Mouse (Mus musculus) layer of hippocampus, adult 18-20 months (tissue): ENCODE measurements around the gene Kifap3. TPM values are rescaled to one million over a fixed set of nuclear protein-coding genes. Genes with fewer than 3 reads are reported as not detected.
"Not testable (repeated sequence)": the region's sequence is repeated elsewhere in the genome, so short reads cannot be mapped to it uniquely, and the experiment has no call there.

ENCODE experiments used
- DNase-seq, 2 experiments: peaks; one replicate each; pipeline ENCODE4 v3.0.0; 2022; ENCODE audit warnings: low spot score in 2 of 2
- long read RNA-seq: library from polyadenylated mRNA; stranded (forward); transcript quantifications from one replicate; pipeline ENCODE4 v2.0.0, GENCODE M21; 2021
- total RNA-seq, 2 experiments: library from RNA; stranded (reverse); gene quantifications; 2 replicates each; pipeline ENCODE4 v1.2.3; 2021

Kifap3 gene
- 100 to 1,000 TPM; 171 to 173 TPM for total RNA-seq
- long read RNA-seq, full-length matches to known transcripts: 222 of 298 reads
- long read RNA-seq, partial matches to known transcripts: 14 of 298 reads
- long read RNA-seq, other reads (novel, unspliced or antisense): 62 of 298 reads

DNA sequence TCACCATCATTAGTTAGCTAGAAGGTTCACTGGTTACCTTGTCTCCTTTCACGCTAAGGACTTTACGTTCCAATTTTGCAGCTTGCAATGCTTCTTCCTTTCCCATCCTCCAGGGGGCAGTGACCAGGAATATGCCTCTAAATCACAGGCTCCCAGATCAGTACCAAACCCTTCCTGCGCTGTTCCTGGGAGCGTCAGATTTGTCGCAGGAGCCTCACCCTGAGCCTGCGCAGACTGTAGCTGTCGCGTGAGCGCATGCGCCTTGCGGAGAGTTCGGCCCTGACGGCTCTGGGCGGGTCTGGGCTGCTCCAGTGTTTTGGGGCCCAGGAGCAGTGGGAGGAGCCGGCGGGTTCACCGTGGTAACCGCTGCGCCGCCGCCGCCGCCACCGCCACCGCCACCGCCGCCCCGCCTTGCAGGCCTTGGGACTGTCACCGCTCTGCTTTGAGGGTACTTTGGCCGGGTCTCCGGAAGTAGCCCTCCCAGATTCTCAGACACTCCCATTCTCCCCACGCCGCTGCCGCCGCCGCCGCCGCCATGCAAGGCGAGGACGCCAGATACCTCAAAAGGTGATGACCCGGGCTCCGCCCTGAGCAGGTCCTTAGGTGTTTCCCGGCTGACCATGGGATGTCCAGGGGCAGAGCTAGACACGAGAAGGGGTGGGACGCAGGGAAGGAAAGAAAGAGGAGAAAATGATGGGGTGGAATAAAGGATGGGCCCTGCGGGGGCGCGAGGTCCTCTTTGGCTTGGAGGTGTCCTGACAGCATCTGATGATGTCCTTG lies at the start of gene Kifap3:
Gene Kifap3 (plus strand): TSS at position 248 of the 780 bp plus-strand sequence.
- peak; percentile 99 for DNase-seq

GRCm38 (mm10) chr1:163731166-163731565 lies 48.2 kb upstream of the Kifap3 start:
- DNase-seq: not testable (repeated sequence)

DNA sequence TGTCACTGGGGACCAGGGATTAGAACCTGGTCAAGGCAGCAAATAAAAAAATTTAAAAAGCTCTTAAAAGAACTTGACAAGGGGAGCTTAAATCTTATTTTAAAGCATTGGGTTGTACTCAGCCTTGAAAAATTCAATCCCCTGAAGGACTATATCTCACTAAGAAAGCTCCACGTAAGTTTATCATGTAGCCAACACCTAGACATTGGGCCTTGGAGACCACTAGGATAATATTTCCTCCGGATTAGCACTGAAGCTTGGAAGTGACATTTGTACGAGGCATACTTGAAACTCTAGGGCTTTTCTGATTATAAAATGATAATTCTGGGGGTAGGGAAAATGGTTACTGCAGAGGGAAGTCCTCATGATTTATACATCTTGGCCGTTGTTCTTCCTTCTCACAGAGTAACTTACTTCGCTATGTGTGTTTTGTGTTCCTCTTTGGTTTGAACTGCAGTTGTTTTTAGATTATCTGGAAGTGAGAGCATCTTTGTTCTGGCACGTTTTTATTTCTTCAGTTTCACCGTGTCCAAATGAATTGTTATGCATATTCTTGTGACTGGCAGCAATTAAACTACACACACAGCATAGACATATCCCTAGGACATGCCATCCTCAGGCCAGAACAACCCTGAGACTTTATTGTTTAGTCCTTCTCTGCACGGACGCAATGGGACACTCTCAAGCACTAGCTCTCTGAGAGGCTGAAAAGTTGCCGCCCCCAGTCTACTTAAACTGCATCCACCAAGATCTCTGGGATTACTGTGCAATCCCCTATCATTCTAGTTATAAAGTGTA lies 42.7 kb upstream of the Kifap3 start:
- DNase-seq: no peak

GRCm38 (mm10) chr1:163737239-163737533 lies 42.2 kb upstream of the Kifap3 start:
- DNase-seq: no peak

DNA sequence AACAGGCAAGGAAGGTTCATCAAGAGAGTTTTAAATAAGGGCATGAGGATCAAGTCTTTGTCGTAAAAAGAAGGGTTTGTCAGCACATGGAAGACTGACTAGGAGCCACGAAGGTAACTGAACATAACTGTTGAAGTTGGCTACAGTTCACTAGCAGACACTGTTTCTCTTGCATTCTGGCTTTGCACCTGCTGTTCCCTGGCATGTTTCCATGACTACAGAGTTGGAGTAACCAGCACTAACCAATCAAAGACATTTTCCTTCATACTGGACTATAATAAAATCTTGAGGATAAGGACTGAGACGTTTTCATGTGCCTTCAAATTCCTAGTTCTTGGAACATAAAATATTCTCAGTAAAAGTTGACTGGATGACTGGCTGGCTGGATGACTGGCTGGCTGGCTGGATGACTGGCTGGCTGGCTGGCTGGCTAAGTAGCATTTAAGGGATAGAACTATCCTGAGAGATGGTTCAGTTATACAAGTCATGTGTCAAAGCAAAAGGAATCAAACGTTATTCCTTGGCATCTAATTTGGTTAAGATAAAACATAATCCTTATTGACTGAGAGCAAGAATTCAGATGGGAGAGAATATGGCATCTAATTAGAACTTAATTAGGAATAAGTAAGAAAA lies 27.9 kb upstream of the Kifap3 start:
- peak in 1 of 2 experiments; percentile 8 for DNase-seq

DNA sequence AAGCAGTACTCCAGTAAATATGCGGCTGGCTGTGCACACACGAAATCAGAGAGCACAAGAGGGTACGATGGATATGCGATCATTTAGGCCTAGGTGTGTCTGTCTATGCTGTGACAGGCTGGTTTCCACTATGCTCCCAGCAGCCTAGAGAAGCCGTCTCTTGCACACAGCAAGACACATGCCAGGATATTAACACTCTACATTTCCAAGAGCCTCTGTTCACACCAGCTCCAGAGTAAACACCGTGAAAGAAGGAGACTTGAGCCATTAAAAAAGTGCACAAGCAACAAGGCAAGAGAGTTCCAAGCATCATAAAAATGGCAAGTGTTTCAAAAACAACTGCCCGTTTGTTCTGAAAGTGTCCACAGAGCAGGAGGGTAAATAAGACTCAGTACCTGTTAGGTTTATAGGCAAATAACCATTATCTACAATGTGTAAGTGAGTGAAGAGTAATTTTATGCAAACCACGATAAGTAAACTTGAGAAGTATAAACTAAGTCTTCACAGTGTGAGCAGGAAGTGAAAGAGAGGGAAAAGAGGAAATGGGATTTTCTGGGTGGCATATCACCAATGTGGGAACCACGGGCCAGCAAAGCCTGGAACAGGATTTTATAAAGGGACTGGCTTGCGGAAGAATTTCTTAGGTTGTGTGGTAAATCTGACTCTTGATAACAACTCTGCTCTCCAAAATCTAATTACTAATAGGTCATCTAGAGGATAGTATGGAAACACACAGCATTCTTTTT lies 21.7 kb upstream of the Kifap3 start:
- no peak for DNase-seq

GRCm38 (mm10) chr1:163783577-163783976 lies 4.2 kb downstream of the Kifap3 start:
- not testable (repeated sequence) for DNase-seq

GRCm38 (mm10) chr1:163821365-163821764 lies 42.0 kb downstream of the Kifap3 start:
- no peak for DNase-seq

DNA sequence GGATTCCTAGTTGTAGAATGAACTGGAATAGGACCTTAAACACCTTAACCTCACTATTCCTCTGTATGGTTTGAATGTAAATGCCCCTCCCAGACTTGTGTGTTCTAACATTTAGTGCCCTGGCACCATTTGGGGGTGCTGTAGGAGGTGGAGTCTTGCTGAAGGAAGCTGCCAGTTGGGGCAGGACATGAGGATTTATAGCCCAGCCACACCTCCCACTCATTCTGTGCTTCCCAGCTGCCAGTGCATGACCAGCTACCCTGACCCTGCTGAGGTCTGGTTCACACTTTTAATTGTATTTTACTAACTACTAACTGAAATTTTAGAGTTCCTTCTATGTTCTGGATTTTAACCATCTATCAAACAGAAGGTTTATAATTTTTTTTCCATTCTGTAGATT lies 50.1 kb downstream of the Kifap3 start:
- DNase-seq: no peak

GRCm38 (mm10) chr1:163834066-163834465 lies 54.7 kb downstream of the Kifap3 start:
- no peak for DNase-seq

DNA sequence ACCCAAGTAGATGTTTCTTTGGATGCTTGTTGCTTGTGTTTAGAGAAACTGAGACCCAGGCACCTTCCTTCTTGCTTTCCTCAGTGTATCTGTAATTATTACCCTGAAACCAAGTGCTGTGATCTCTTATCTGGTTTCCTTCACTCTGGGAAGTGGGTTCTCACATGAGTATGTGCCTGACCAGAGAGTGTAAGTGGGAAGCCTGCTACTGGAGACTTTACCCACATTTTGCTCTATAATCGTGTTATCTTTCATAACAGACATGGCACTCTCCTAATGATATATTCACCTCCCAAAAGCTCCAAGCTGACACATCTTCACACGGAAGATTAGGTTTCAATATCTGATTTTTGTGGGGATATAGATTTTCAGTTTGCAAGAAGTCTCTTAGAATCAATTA lies 55.7 kb downstream of the Kifap3 start:
- no peak for DNase-seq

DNA sequence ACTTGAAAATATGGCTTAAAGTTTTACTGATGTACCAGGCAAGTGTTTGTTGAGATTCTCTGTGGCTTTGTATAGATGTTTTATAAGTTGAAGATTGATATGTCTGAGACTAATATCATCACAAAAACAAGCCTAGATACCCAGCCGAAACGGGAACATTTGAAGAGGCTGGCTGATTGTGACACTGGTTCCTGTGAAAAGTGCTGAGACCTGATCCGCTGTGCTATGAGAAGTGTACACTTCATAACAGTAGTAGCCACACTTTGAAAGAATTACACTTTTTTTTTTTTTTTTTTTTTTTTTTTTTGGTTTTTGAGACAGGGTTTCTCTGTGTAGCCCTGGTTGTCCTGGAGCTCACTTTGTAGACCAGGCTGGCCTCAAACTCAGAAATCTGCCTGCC lies 59.1 kb downstream of the Kifap3 start:
- DNase-seq: not testable (repeated sequence)

DNA sequence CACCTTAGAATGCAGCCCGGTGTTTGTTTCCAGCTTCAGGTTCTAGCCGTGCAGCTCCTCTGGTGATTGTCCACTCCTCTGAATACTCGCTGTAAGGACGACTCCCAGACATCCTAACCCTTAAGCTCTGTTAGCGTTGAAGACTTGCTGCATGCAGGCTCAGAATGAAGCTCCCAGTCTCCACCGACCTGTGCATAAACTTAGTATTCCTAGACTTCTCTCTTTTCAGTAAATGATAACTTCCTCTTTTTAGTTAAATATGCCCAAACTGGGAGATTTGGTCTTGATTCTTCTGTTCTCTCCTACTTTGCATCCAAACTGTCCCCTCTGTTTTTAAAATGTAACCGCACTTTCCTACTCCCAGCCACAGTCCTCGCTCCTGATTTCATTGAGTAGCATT lies 61.2 kb downstream of the Kifap3 start:
- no peak for DNase-seq

DNA sequence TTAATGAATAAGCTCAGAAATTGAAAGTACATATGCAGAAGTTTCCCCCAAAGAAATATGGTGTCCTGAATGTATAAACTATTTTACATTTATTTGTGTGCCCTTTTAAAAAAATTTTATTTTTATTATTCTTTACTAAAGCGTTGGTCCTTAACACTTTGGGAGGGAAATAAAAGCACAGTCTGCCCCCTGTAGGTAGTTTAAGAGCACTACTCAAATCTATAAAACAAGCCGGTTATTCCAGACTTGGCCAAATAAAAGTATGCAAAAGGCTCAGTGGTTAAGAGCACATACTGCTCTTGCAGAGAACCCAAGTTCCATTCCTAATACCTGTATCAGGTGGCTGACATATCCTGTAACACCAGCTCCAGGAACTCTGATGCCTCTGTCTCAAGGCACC lies 62.9 kb downstream of the Kifap3 start:
- DNase-seq: no peak

DNA sequence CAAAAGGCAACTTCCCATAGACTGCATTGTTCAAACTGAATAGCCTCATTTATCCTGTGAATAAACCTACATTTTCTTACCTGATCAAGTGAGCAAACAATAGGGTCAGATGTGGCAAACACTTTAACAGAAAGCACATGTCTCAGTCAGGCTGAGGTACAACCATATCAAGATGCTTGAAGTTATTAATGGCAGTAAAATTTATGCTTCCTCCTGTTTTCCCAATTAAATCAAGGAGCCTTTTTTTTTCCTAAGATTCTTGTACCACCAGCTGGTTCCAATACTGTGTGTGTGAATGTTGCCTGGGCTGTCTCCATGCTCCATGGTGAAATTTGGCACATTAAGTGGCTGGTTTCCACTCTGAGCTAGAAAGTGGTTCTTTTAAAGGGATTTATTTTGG lies 64.5 kb downstream of the Kifap3 start:
- DNase-seq: peak in 1 of 2 experiments; percentile 21

GRCm38 (mm10) chr1:163852884-163853560 lies 73.6 kb downstream of the Kifap3 start:
- no peak for DNase-seq

DNA sequence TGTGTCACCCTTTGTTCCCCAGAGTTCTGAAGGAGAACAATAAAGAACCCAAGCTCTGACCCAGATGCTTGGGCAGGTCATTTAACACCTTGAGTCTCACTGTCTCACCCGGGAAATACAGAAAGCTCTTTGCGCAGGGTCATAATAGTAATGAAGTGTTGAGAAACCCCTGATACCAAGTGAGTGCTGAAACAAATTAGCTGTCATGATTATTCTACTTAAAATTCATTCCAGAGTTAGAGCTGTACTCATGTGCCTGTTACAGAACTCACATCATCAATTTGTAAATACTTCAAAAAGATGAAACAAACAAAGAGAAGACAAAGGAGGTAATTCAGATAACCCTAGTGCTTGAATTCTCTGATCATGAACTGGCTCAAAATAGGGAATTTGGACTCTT lies 79.0 kb downstream of the Kifap3 start:
- no peak for DNase-seq

DNA sequence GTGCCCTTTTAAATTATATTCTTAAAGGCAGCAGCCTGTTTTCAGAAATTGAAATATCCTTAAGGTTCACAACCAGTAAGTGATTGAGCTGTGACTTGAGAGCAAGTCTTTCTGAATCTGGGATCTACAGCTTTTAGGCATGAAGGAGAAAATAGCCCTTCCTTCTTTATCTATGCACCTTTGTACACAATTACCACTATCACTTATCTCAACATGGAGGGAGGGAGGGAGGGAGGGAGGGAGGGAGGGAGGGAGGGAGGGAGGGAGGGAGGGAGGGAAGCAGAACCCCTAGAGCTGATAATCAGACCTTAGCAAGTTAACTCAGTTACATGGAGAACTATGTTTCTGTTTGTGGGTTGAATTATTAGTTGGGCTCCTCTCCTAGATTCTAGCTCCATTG lies 82.2 kb downstream of the Kifap3 start:
- no peak for DNase-seq

- DNase-seq: peak in 1 of 2 experiments; percentile 20
These were observed 93.8 kb downstream of the Kifap3 start for GRCm38 (mm10) chr1:163873158-163873557.

DNA sequence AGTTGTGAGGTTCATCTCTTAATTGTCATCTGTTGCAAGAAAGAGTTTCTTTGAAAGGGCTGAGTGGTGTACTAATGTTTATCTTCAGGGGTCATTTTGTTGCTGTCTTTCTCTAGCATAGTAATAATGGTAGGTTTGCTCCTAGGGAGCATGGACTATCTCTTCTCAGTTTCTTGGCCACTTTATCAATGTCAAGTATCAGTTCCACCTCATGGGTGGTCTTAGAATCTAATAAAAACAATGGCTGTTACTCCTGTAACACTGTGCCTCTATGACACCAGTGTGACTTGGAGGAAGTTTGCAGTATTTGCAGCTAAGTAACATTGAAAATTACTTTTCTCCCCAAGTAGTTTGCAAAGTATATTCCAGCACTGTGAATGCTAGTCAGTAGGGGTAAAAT lies 110.2 kb downstream of the Kifap3 start:
- DNase-seq: no peak

- no peak for DNase-seq
These were observed 113.9 kb downstream of the Kifap3 start for GRCm38 (mm10) chr1:163893294-163893693.
